Mouse (Mus musculus) hindbrain, postnatal 0 days (tissue): ENCODE measurements around the gene Olfr1239. TPM values are rescaled to one million over a fixed set of nuclear protein-coding genes. Genes with fewer than 3 reads are reported as not detected.

ENCODE experiments used
- ATAC-seq: fragments of 200-750 bp; cut with Nextera tagmentation; 2 replicates; pipeline ENCODE4 v1.8.0; 2017; ENCODE audit warnings: mild to moderate bottlenecking, moderate TSS enrichment, moderate library complexity
- DNase-seq: peaks from one replicate; pipeline ENCODE4 v3.0.0-alpha.2; 2015; ENCODE audit warnings: low spot score
- H3K27ac ChIP-seq: fragments of 300-500 bp; sonication (generic); 2 replicates; pipeline ENCODE4 v1.5.1; 2014; ENCODE audit warnings: mild to moderate bottlenecking
- H3K27me3 ChIP-seq: fragments of 300-500 bp; sonication (generic); 2 replicates; pipeline ENCODE4 v1.6.1; 2014; ENCODE audit warnings: low read length, mixed read lengths; ENCODE audit not compliant: insufficient read depth
- H3K36me3 ChIP-seq: fragments of 300-500 bp; sonication (generic); 2 replicates; pipeline ENCODE4 v1.6.1; 2014; ENCODE audit warnings: low read length, mixed read lengths; ENCODE audit not compliant: insufficient read depth
- H3K4me1 ChIP-seq: fragments of 300-500 bp; sonication (generic); 2 replicates; pipeline ENCODE4 v1.6.1; 2014; ENCODE audit warnings: antibody characterized with exemption, low read length, mixed read lengths; ENCODE audit not compliant: insufficient read depth
- H3K4me2 ChIP-seq: fragments of 300-500 bp; sonication (generic); 2 replicates; pipeline ENCODE4 v1.6.1; 2014; ENCODE audit warnings: low read depth, mild to moderate bottlenecking, low read length, moderate library complexity, mixed read lengths
- H3K4me3 ChIP-seq: fragments of 300-500 bp; sonication (generic); 2 replicates; pipeline ENCODE4 v1.5.1; 2014; ENCODE audit warnings: low read length
- H3K9ac ChIP-seq: fragments of 300-500 bp; sonication (generic); replicated peaks from 2 replicates; pipeline ENCODE4 v1.6.1; 2014; ENCODE audit warnings: mild to moderate bottlenecking, low read length, moderate library complexity, mixed read lengths
- H3K9me3 ChIP-seq: fragments of 300-500 bp; sonication (generic); 2 replicates; pipeline ENCODE4 v1.6.1; 2016; ENCODE audit warnings: low read length, mixed read lengths
- CTCF ChIP-seq: IDR thresholded peaks from 2 replicates; pipeline ENCODE4 v1.5.1; 2016; ENCODE audit warnings: antibody characterized with exemption, control low read depth, low read depth
- WGBS: fragments of 180-500 bp; shearing (Covaris S2); extraction: QIAGEN DNeasy Blood & Tissue Kit; methylation state at CpG from one replicate; pipeline ENCODE4 v1.1.7; 2014; 5-methylcytosine and 5-hydroxymethylcytosine counted together
- polyA plus RNA-seq: library from polyadenylated mRNA; unstranded; fragments of >200 nt; fragmentation: Nextera tagmentation; extraction: Ambion mirVana; gene quantifications from 2 replicates; pipeline ENCODE4 v1.2.1, GENCODE M21; 2015
- total RNA-seq: library from RNA; depleted of rRNA; stranded (reverse); fragments of >200 nt; gene quantifications from 2 replicates; pipeline ENCODE4 v1.2.3, GENCODE M21; 2014; rRNA removed

The Olfr1239 gene
- not detected in 2 replicates for total RNA-seq
- polyA plus RNA-seq = not detected in 2 replicates

DNA sequence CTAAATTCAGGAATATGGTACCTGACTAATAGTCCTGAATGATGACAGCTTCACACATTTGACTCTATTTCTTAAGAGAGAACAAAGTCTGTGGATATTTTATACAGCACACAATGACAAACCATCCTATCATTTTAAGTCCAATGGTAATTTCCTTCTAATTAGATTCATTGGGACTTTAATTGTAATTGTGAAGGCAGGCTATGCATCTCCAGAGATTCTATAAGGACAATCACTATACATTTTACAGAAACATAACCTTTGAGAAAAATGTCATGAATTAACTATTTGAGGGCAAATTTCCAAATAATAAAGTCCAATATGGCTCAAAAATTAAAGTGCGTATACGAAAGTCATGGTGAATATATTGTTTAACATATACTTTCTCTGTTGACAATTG is at the start of gene Olfr1239:
TSS of gene Olfr1239 (minus strand) at position 101 of the 400 bp plus-strand sequence.
- no peak for ATAC-seq
- no peaks in the 10 kb centered on the region for H3K27me3 ChIP-seq
- H3K27ac ChIP-seq = no peak within 1 kb of the TSS
- 94% methylated on average over 2 of the region's 2 CpGs for WGBS
- no peak within 1 kb of the TSS for H3K4me2 ChIP-seq
- no peak for TF ChIP-seq CTCF
- no peaks in the 10 kb centered on the region for H3K9me3 ChIP-seq
- H3K36me3 ChIP-seq = no peaks in the 10 kb centered on the region
- DNase-seq = no peak
- no peaks in the 10 kb centered on the region for H3K4me1 ChIP-seq
- H3K9ac ChIP-seq = no peak within 1 kb of the TSS
- no peak within 1 kb of the TSS for H3K4me3 ChIP-seq

DNA sequence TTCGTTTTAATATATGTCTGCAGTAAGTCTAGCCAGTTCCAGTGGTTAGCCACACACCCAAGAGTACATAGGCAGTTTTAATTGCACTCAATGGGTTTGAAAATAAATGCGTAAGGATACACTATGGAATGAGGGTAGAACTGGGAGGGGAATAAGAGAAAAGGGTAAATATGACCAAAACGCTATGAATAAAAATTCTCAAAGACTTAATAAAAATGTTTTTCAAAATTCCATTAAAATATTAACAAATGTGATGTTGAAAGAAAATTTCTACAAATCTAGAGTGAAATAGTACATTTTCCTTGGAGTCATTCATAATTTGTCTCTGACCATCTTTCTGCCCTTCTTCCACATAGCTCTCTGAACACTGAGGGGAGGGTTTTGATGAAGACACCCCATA is 22.7 kb upstream of the Olfr1239 start, which contains the start of gene Olfr1240:
TSS of gene Olfr1240 (minus strand) at position 101 of the 400 bp plus-strand sequence.
- Histone ChIP-seq H3K27me3 (no peaks in the 10 kb centered on the region), H3K4me3 (no peak within 1 kb of the TSS), H3K27ac (no peak within 1 kb of the TSS), H3K36me3 (no peaks in the 10 kb centered on the region), H3K9ac (no peak within 1 kb of the TSS), H3K9me3 (no peaks in the 10 kb centered on the region), H3K4me1 (no peaks in the 10 kb centered on the region), H3K4me2 (no peak within 1 kb of the TSS)
- WGBS = 85% methylated on average over 3 of the region's 3 CpGs
- ATAC-seq (no peak), DNase-seq (no peak)
- no peak for TF ChIP-seq CTCF

GRCm38 (mm10) chr2:89414557-89414956 is 5.7 kb downstream of the Olfr1239 start:
- no peaks in the 10 kb centered on the region for H3K4me1 ChIP-seq
- no peak overlapping the region for H3K27ac ChIP-seq
- H3K27me3 ChIP-seq = no peaks in the 10 kb centered on the region
- no peak for TF ChIP-seq CTCF
- 86% methylated on average over 1 of the region's 1 CpGs for WGBS
- no peaks in the 10 kb centered on the region for H3K9me3 ChIP-seq
- H3K4me3 ChIP-seq = no peak overlapping the region
- DNase-seq (no peak), ATAC-seq (no peak)
- no peak overlapping the region for H3K9ac ChIP-seq
- H3K4me2 ChIP-seq = no peak overlapping the region
- H3K36me3 ChIP-seq = no peaks in the 10 kb centered on the region

DNA sequence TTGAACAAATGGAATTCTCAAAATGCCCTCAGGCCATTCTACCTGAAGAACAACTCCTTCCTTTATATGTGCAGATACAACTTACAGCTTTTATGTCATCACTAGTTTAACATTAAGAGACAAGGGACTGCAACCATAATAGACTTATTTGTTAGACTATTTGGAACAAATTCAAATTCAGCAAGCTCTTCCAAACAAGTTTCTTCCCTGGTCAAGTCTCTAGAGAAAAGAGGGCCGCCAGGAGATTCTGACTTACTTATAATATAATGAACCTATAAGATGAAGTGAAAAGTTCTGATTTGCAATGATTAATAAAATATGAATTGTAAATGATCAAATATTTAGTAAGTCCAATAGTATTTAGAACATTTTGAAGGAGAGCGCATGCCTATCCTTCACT is 10.6 kb downstream of the Olfr1239 start, which contains the start of gene Olfr1238:
TSS of gene Olfr1238 (minus strand) at position 101 of the 400 bp plus-strand sequence.
- no peak for DNase-seq
- Histone ChIP-seq H3K27ac (no peak within 1 kb of the TSS), H3K9me3 (no peaks in the 10 kb centered on the region), H3K4me1 (no peaks in the 10 kb centered on the region), H3K9ac (no peak within 1 kb of the TSS), H3K4me3 (no peak within 1 kb of the TSS), H3K4me2 (no peak within 1 kb of the TSS), H3K36me3 (no peaks in the 10 kb centered on the region), H3K27me3 (no peaks in the 10 kb centered on the region)
- no peak for TF ChIP-seq CTCF
- ATAC-seq = no peak
- 93% methylated on average over 2 of the region's 2 CpGs for WGBS

DNA sequence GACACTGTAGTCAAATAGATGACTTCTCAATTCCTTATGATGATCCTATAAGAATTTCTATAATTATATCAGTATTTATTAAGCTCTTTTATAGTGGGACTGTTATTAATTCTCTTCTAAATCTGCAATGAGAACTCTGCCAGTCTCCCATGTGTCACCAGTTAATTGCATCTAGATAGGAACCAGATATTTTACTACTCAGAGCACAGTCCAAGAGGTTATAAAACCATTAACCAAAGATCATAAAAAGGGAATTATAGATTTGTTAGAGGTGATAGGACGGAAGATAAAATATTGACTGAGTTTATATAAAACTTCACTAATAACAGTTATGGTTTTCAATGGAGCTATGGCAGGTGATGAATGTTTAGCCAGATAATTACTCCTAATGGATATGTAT is 19.3 kb downstream of the Olfr1239 start:
- H3K27ac ChIP-seq = no peak overlapping the region
- TF ChIP-seq CTCF = no peak
- DNase-seq (no peak), ATAC-seq (no peak)
- no peaks in the 10 kb centered on the region for H3K36me3 ChIP-seq
- no peaks in the 10 kb centered on the region for H3K9me3 ChIP-seq
- H3K27me3 ChIP-seq = no peaks in the 10 kb centered on the region
- no peaks in the 10 kb centered on the region for H3K4me1 ChIP-seq
- H3K4me3 ChIP-seq = no peak overlapping the region
- 87% methylated on average over 1 of the region's 1 CpGs for WGBS
- H3K4me2 ChIP-seq = no peak overlapping the region
- no peak overlapping the region for H3K9ac ChIP-seq

Other genes starting within 250 kb of the Olfr1239 start
- gene Olfr1225, start 245.7 kb downstream of the Olfr1239 start, total RNA-seq = not detected in 2 replicates
- not detected in 2 replicates for gene Olfr1225, start 245.7 kb downstream of the Olfr1239 start, polyA plus RNA-seq
- not detected in 2 replicates for gene Olfr1226, start 220.4 kb downstream of the Olfr1239 start, total RNA-seq
- gene Olfr1226, start 220.4 kb downstream of the Olfr1239 start, polyA plus RNA-seq = not detected in 2 replicates
- not detected in 2 replicates for gene Olfr1228, start 166.3 kb downstream of the Olfr1239 start, total RNA-seq
- not detected in 2 replicates for gene Olfr1228, start 166.3 kb downstream of the Olfr1239 start, polyA plus RNA-seq
- gene Olfr1229, start 132.4 kb downstream of the Olfr1239 start, total RNA-seq = not detected in 2 replicates
- not detected in 2 replicates for gene Olfr1229, start 132.4 kb downstream of the Olfr1239 start, polyA plus RNA-seq
- not detected in 2 replicates for gene Olfr1230, start 123.1 kb downstream of the Olfr1239 start, total RNA-seq
- gene Olfr1230, start 123.1 kb downstream of the Olfr1239 start, polyA plus RNA-seq = not detected in 2 replicates
- gene Olfr1231, start 113.3 kb downstream of the Olfr1239 start, total RNA-seq = not detected in 2 replicates
- not detected in 2 replicates for gene Olfr1231, start 113.3 kb downstream of the Olfr1239 start, polyA plus RNA-seq
- not detected in 2 replicates for gene Olfr1232, start 90.7 kb downstream of the Olfr1239 start, total RNA-seq
- not detected in 2 replicates for gene Olfr1232, start 90.7 kb downstream of the Olfr1239 start, polyA plus RNA-seq
- not detected in 2 replicates for gene Olfr1233, start 78.0 kb downstream of the Olfr1239 start, total RNA-seq
- not detected in 2 replicates for gene Olfr1233, start 78.0 kb downstream of the Olfr1239 start, polyA plus RNA-seq
- not detected in 2 replicates for gene Olfr1234, start 55.5 kb downstream of the Olfr1239 start, total RNA-seq
- gene Olfr1234, start 55.5 kb downstream of the Olfr1239 start, polyA plus RNA-seq = not detected in 2 replicates
- not detected in 2 replicates for gene Olfr1238, start 10.7 kb downstream of the Olfr1239 start, total RNA-seq
- not detected in 2 replicates for gene Olfr1238, start 10.7 kb downstream of the Olfr1239 start, polyA plus RNA-seq
- gene Olfr1240, start 22.6 kb upstream of the Olfr1239 start, total RNA-seq = not detected in 2 replicates
- gene Olfr1240, start 22.6 kb upstream of the Olfr1239 start, polyA plus RNA-seq = not detected in 2 replicates
- not detected in 2 replicates for gene Olfr1241, start 66.7 kb upstream of the Olfr1239 start, total RNA-seq
- gene Olfr1241, start 66.7 kb upstream of the Olfr1239 start, polyA plus RNA-seq = not detected in 2 replicates
- not detected in 2 replicates for gene Olfr1242, start 77.9 kb upstream of the Olfr1239 start, total RNA-seq
- gene Olfr1242, start 77.9 kb upstream of the Olfr1239 start, polyA plus RNA-seq = not detected in 2 replicates
- not detected in 2 replicates for gene Olfr1243, start 111.1 kb upstream of the Olfr1239 start, total RNA-seq
- not detected in 2 replicates for gene Olfr1243, start 111.1 kb upstream of the Olfr1239 start, polyA plus RNA-seq
- not detected in 2 replicates for gene Olfr1245, start 158.0 kb upstream of the Olfr1239 start, total RNA-seq
- gene Olfr1245, start 158.0 kb upstream of the Olfr1239 start, polyA plus RNA-seq = not detected in 2 replicates
- not detected in 2 replicates for gene Olfr1246, start 172.8 kb upstream of the Olfr1239 start, total RNA-seq
- gene Olfr1246, start 172.8 kb upstream of the Olfr1239 start, polyA plus RNA-seq = not detected in 2 replicates
- not detected in 2 replicates for gene Olfr1247, start 193.7 kb upstream of the Olfr1239 start, total RNA-seq
- gene Olfr1247, start 193.7 kb upstream of the Olfr1239 start, polyA plus RNA-seq = not detected in 2 replicates
- not detected in 2 replicates for gene Olfr1248, start 197.8 kb upstream of the Olfr1239 start, total RNA-seq
- not detected in 2 replicates for gene Olfr1248, start 197.8 kb upstream of the Olfr1239 start, polyA plus RNA-seq
- gene Olfr1249, start 214.6 kb upstream of the Olfr1239 start, total RNA-seq = not detected in 2 replicates
- gene Olfr1249, start 214.6 kb upstream of the Olfr1239 start, polyA plus RNA-seq = not detected in 2 replicates
- not detected in 2 replicates for gene Olfr1250, start 241.1 kb upstream of the Olfr1239 start, total RNA-seq
- not detected in 2 replicates for gene Olfr1250, start 241.1 kb upstream of the Olfr1239 start, polyA plus RNA-seq